Mouse (Mus musculus): ENCODE data around the gene Tmbim6.

DNA sequence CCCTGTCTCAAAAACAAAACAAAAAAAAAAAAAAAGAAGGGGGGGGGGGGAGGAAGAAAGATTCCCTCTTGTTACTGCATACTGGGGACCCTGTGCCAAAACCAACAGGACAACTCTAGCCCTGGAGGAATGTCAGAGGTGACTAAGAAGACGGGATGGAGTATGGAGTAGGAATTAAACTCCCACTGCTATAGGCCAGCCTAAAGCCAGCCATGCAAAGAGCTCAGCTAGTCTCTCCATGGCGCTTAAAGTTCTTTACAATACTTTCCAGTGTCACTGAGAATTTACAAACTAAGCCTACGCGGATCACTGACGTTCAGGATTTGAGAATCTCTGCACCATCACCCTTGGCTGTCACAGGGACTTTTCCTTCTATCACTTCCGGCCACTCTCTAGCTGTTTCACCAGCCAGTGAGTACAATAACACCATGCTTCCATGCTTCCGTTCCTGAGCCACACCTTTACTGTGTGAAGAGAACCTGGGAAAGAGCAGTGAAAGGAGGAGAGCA lies 28.6 kb upstream of the Tmbim6 start:
- no peak for TF ChIP-seq CTCF (IDR thresholded peaks at IDR 0.05; ENCODE audit: borderline replicate concordance, insufficient read depth, low read length)
- TF ChIP-seq POLR2A (IDR thresholded peaks at IDR 0.05; ENCODE audit: low read depth, low read length), result no peak

Data from embryonic fibroblast, embryonic 13.5 days (primary cell).